Mouse (Mus musculus) embryonic fibroblast, embryonic 13.5 days (primary cell): ENCODE measurements around the gene 6030445D17Rik. TPM values are rescaled to one million over a fixed set of nuclear protein-coding genes. Genes with fewer than 3 reads are reported as not detected.

Experiments
- H3K27ac ChIP-seq: 2 replicates; pipeline ENCODE4 v1.5.1; 2012; ENCODE audit warnings: low read length, control low read depth, inconsistent platforms; ENCODE audit not compliant: insufficient read depth
- H3K4me1 ChIP-seq: 2 replicates; pipeline ENCODE4 v1.6.1; 2011; ENCODE audit warnings: low read length; ENCODE audit not compliant: control insufficient read depth, insufficient read depth
- H3K4me3 ChIP-seq: 2 replicates; pipeline ENCODE4 v1.5.1; 2011; ENCODE audit warnings: mild to moderate bottlenecking, control low read depth, low read length; ENCODE audit not compliant: insufficient read depth
- CTCF ChIP-seq: IDR thresholded peaks from 2 replicates; pipeline ENCODE4 v1.5.1; 2011; ENCODE audit warnings: mild to moderate bottlenecking, control low read depth, low read length, moderate library complexity, borderline replicate concordance; ENCODE audit not compliant: insufficient read depth
- POLR2A ChIP-seq: IDR thresholded peaks from 2 replicates; pipeline ENCODE4 v1.6.1; 2011; ENCODE audit warnings: low read depth, mild to moderate bottlenecking, control low read depth, low read length, moderate library complexity
- polyA plus RNA-seq: library from polyadenylated mRNA; stranded (reverse); fragments of >200 nt; gene quantifications from 2 replicates; pipeline ENCODE4 v1.2.4, GENCODE M21; 2011; ENCODE audit warnings: low read depth; ENCODE audit not compliant: missing spikeins, insufficient read length

The 6030445D17Rik gene
- polyA plus RNA-seq, result not detected in 2 replicates

DNA sequence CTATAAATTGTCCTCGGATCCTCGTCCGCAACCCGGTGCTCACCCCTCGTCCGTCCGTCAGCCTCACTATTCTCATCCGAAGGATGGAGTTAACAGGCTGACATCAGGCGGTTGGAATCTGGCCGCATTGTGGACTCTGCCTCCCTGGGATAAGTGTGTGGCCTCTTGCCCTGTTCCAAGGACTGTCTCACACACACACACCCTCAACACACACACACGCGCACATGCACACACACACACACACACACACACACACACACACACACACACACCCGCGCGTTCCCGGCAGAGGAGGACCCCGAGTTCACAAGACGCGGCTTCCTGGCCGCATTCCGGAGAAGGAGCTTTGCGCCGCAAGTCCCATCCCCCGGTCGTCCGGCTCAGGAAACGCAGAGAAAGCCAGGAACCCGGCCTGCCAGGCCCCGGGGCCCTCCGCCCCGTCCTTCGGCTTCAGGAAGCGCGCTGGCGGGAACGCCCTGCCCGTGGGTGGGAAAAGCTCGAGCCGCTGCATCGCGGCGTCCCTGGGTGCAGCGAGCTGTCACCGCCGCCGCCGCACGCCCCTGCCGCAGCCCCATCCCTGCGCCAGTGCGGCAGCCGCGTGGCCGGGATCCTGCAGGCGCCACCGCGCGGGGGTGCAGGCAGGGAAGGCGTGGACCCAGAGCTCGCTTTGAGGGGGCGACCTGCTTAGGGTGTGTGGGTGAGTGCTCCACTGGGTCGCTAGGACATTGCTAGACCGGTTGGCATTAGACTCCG, at the start of gene 6030445D17Rik:
TSS of gene 6030445D17Rik (plus strand) at position 165 of the 753 bp plus-strand sequence.
- TF ChIP-seq CTCF (no peak), POLR2A (peak; percentile 42; the same call in 1 of the 2 replicates)
- peak within 1 kb of the TSS; percentile 62 for H3K4me3 ChIP-seq
- H3K27ac ChIP-seq, result peak within 1 kb of the TSS; percentile 95
- H3K4me1 ChIP-seq, result peaks cover 8% of the 10 kb centered on the region

DNA sequence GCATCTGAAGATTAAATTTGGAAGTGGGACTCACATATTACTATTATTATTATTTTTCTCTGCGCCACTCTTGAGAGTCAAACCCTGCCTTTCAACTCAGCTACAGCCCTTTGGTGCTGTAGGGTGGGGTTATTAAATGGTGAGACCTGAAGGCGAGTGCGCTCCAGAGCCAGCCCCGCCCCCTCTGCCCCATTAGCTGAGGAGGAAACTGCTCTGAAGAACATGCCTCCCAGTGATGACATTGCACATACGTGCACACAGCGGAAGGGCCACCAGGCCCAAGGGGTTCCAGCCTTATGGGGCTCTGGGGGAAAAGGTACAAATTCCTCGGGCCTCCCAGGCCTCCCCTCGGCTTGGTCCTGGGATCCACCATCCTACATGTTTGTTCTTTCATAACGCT, 46.6 kb upstream of the 6030445D17Rik start:
- Histone ChIP-seq H3K27ac (no peak overlapping the region), H3K4me3 (no peak overlapping the region), H3K4me1 (no peaks in the 10 kb centered on the region)
- TF ChIP-seq POLR2A, result no peak
- TF ChIP-seq CTCF, result no peak

DNA sequence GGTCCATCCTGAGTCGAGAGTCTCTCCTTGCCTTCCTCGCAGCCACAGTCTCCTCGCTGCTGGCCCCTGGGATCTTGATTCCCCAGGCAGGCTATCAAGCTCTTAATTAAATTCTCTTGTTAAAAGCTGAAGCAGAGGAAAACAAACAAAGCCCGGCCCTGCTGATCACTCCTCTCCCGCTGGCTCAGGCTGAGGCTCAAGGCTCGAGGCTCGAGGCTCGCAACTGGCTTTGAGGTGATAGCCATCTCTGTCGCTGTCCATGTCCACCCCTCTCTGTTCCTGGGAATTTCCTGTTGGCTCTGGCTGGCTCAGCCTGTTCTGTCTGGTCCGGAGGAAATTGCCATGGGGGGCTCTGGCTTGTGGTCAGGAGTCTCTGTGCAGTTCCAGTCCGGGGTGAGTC, 43.1 kb upstream of the 6030445D17Rik start:
- Histone ChIP-seq H3K4me1 (no peaks in the 10 kb centered on the region), H3K4me3 (no peak overlapping the region), H3K27ac (no peak overlapping the region)
- TF ChIP-seq POLR2A (no peak), CTCF (no peak)

DNA sequence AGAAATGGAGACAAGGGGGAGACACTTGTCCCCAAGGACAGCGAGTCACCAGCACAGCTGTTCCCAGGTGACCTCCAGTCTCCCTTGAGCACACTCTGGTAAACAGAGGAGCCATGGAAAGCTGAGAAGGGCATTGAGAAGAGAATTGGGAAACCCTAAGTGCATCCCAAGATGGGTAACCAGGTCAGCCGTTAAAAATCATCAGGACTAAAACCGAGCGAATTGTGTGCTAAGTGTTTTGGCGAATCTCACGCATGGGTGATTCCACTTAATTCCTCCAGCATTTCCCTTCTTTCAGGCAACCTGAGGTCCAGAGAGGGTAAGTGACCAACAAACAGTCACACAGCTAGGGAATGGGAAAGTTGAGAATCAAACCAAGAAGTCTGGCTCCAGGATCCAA, 42.7 kb upstream of the 6030445D17Rik start:
- Histone ChIP-seq H3K4me3 (no peak overlapping the region), H3K4me1 (no peaks in the 10 kb centered on the region), H3K27ac (no peak overlapping the region)
- TF ChIP-seq POLR2A, result no peak
- no peak for TF ChIP-seq CTCF

DNA sequence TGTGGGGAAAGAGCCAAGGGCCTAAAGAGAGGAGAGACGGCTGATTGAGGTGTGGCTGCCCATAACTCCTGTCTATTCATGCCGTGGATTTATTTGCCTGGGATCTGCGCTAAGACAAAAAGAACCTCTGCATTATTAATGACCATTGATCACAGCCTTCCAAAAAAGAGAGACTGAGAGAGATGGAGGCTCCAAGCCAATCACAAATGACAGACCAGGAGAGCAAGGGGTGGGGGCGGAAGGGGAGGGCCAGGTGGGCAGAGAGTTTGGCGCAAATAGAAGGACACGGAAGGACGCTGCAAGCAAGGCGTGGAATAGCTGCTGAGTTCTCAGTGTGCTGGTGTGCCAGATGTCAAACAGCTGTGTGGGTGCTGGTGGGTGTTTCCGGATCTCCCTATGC, 38.8 kb upstream of the 6030445D17Rik start, which contains the start of gene Htr1d:
TSS of gene Htr1d (plus strand) at position 301 of the 400 bp plus-strand sequence.
- H3K4me3 ChIP-seq, result peak within 1 kb of the TSS; percentile 31; the same call in 1 of the 2 replicates

DNA sequence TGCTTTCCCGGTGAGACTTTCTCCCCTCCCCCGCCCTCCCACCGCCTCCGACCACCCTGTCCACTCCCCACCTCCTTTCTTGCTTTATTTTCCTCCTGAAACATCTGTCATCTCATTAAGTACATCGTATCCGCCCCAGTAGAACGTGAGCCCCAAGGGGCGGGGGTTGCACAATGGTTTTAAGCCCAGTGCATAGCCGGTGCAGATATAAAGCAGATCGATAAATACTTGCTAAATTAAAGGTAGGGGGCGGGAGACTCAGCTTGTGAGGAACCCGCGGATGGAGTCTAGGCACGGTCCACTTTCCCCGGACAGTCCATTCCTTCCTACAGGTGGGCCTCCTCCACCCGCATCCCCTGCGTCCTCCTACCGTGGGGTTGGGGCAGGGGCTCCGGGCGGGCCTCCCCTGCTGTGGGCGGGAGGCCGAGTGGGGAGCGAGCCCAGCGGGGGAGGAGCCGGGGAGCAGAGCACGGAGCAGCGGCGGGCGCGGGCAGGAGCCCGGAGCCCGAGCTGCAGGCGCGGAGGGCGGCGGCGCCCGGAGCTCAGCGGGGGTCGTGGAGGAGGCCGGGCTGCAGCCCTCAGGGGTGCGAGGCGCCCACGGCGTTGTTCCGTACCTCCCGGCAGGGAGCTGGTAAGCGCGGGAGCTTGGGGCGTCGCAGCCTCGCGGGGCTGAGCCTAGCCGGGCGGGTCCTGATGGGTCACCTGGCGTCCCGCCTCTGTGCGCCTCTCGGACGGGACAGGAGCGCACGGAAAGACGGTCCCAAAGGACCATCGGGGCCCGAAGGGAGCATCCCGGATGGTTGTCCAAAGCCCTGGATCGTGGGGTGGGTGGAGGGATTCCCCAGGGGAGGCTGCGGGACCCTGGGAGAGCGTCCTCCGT, 37.7 kb upstream of the 6030445D17Rik start:
- no peak for TF ChIP-seq CTCF
- TF ChIP-seq POLR2A, result no peak
- Histone ChIP-seq H3K4me1 (no peaks in the 10 kb centered on the region), H3K27ac (no peak overlapping the region), H3K4me3 (peak overlapping the region; percentile 31)

More for the DNA sequence above, 38.8 kb upstream of the 6030445D17Rik start, which contains the start of gene Htr1d:
- Histone ChIP-seq H3K27ac (no peak within 1 kb of the TSS), H3K4me1 (no peaks in the 10 kb centered on the region)
- no peak for TF ChIP-seq POLR2A
- no peak for TF ChIP-seq CTCF

DNA sequence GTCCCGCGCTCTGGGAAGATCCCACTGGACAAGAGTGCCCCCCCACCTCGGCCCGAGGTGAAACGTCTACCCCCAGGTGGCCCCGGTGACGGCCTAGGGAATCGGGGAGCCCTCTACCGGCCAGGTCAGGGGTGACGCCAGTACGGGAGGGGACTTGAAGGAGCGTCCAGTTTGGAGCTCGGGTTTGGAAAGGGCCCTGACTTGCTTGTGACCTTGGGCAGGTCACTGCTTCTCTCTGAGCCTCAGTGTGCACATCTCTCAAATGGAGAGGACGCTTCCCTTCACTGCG, 37.1 kb upstream of the 6030445D17Rik start:
- Histone ChIP-seq H3K27ac (no peak overlapping the region), H3K4me1 (no peaks in the 10 kb centered on the region), H3K4me3 (peak overlapping the region; percentile 31)
- 0 out of 2 replicates have a peak, but pooled peaks have one; percentile 39 for TF ChIP-seq CTCF
- no peak for TF ChIP-seq POLR2A

DNA sequence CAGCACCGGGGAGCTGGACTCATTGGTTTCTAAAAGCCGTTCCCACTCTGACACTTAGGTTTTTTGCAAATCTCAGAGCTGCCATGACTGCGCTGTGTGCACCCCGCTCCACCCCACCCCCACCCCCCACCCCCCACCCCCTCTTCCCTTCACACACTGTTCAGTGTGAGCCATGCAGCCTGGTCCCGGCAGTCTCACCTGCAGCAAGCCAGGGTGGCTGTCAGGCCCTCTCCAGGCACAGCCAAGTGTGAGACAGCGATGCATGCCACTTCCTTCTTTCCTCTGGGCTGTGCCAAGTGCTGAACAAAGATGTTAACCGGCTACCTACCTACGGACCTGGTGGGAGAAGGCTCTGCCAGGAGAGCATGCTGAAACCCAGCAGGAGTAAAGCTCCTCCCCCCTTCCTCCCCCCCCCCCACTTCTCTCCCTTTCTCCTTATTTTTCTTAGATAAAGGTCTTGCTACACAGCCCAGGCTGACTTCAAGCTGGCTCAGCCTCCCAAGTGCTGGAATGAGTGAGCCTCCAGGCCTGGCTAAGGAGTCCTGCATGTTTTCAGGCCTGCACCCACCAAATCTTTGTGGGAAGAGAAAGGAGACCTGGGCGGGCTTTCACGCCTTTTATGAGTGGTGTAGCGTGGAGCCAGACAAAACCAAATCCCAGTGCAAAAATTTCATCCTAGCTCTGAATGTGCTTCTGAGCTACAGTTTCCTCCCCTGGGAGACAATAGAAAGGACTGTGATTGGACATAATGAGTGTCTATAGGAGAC, 31.3 kb upstream of the 6030445D17Rik start:
- H3K4me3 ChIP-seq, result no peak overlapping the region
- no peak overlapping the region for H3K27ac ChIP-seq
- H3K4me1 ChIP-seq, result peaks cover 10% of the 10 kb centered on the region; the same call in 1 of the 2 replicates
- TF ChIP-seq CTCF (no peak), POLR2A (no peak)

DNA sequence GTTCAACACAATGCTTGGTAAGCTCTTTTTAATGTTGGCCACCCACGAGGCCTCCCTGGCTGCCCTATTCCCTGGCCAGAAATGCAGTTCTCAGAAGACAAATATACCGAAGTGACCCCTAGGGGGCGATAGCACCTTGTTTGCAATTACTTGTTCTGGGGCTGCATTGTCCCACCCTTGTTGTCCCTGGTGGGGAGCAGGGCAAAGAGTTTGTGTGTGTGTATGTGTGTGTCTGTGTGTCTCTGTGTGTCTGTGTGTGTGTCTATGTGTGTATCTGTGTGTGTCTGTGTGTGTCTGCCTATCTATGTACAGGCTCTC, 30.7 kb upstream of the 6030445D17Rik start:
- Histone ChIP-seq H3K4me3 (no peak overlapping the region), H3K27ac (no peak overlapping the region), H3K4me1 (peaks cover 10% of the 10 kb centered on the region; the same call in 1 of the 2 replicates)
- TF ChIP-seq POLR2A, result no peak
- 0 out of 2 replicates have a peak, but pooled peaks have one; percentile 8 for TF ChIP-seq CTCF
